Mouse (Mus musculus): Measurements from ENCODE around the gene Cdr1. TPM values are rescaled to one million over a fixed set of nuclear protein-coding genes. Genes with fewer than 3 reads are reported as not detected.

Gene Cdr1
- not detected in 2 replicates for total RNA-seq (2012; rRNA removed)
- polyA plus RNA-seq (2012; ENCODE audit: insufficient read depth in 1 of 2, insufficient read length in 2 of 2, low read depth in 1 of 2, low replicate concordance in 2 of 2, missing spikeins in 1 of 2): not detected

DNA sequence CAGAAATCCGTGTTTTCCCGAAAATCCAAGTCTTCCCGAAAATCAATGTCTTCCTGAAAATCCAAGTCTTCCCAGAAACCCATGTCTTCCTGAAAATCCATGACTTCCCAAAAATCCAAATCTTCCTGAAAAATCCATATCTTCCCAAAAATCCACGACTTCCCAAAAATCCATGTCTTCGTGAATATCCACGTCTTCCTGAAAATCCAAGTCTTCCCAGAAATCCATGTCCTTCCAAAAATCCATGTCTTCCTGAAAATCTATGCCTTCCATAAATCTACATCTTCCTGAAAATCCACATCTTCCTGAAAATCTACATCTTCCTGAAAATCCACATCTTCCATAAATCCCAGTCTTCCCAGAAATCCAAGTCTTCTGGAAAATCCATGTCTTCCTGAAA is at the start of gene Cdr1:
Cdr1 (minus strand) TSS at position 101 of the 400 bp plus-strand sequence.
- Histone ChIP-seq H3K4me3 (ENCODE audit: control insufficient read depth in 1 of 2, insufficient read depth in 1 of 2, low read depth in 2 of 2, low read length in 2 of 2) (no peak within 1 kb of the TSS), H3K4me1 (ENCODE audit: control insufficient read depth in 1 of 2, insufficient read depth in 2 of 2, low read length in 2 of 2) (no peaks in the 10 kb centered on the region), H3K9me3 (replicated peaks; ENCODE audit: insufficient read depth, low read length) (no peaks in the 10 kb centered on the region), H3K9ac (ENCODE audit: control insufficient read depth, low read depth, low read length, poor library complexity, severe bottlenecking) (no peak within 1 kb of the TSS), H3K36me3 (ENCODE audit: control insufficient read depth in 1 of 2, insufficient read depth in 2 of 2, low read length in 2 of 2) (no peaks in the 10 kb centered on the region), H3K27ac (ENCODE audit: control insufficient read depth, low read depth, low read length) (no peak within 1 kb of the TSS), H3K79me2 (ENCODE audit: control insufficient read depth, insufficient read depth, low read length, poor library complexity) (no peaks in the 10 kb centered on the region), H3K27me3 (ENCODE audit: control insufficient read depth in 1 of 2, insufficient read depth in 2 of 2, low read length in 2 of 2) (no peaks in the 10 kb centered on the region)
- TF ChIP-seq USF1 (IDR thresholded peaks at IDR 0.05; ENCODE audit: low read depth, low read length): no peak
- TF ChIP-seq GABPA (IDR thresholded peaks at IDR 0.05; ENCODE audit: low read depth, low read length): no peak
- DNase-seq (ENCODE audit: low read depth, low spot score): no peak

DNA sequence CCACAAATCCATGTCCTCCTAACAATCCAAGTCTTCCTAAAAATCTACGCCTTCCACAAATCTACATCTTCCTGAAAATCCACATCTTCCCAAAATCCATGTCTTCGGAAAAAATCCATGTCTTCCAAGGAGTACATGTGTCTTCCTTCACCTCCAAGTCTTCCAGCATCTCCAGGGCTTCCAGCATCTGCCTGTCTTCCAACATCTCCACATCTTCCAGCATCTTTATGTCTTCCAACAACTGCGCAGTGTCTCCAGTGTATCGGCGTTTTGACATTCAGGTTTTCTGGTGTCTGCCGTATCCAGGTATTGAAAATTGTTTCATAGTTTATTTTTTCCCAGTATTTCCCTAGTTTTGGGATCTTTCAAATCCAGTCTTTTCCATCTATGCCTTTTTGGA is 511 bp upstream of the Cdr1 start:
- no peaks in the 10 kb centered on the region for H3K27me3 ChIP-seq (ENCODE audit: control insufficient read depth in 1 of 2, insufficient read depth in 2 of 2, low read length in 2 of 2)
- H3K36me3 ChIP-seq (ENCODE audit: control insufficient read depth in 1 of 2, insufficient read depth in 2 of 2, low read length in 2 of 2): no peaks in the 10 kb centered on the region
- H3K9ac ChIP-seq (ENCODE audit: control insufficient read depth, low read depth, low read length, poor library complexity, severe bottlenecking): no peak overlapping the region
- no peaks in the 10 kb centered on the region for H3K79me2 ChIP-seq (ENCODE audit: control insufficient read depth, insufficient read depth, low read length, poor library complexity)
- TF ChIP-seq E2F4 (IDR thresholded peaks at IDR 0.05; ENCODE audit: borderline replicate concordance, low read depth, low read length) (no peak), POLR2AphosphoS5 (IDR thresholded peaks at IDR 0.05; ENCODE audit: borderline replicate concordance, low read depth, low read length) (no peak), MAX (IDR thresholded peaks at IDR 0.05; ENCODE audit: low read length) (no peak)
- H3K9me3 ChIP-seq (replicated peaks; ENCODE audit: insufficient read depth, low read length): no peaks in the 10 kb centered on the region
- peak; percentile 13 for DNase-seq (ENCODE audit: low read depth, low spot score)
- no peaks in the 10 kb centered on the region for H3K4me1 ChIP-seq (ENCODE audit: control insufficient read depth in 1 of 2, insufficient read depth in 2 of 2, low read length in 2 of 2)
- no peak overlapping the region for H3K4me3 ChIP-seq (ENCODE audit: control insufficient read depth in 1 of 2, insufficient read depth in 1 of 2, low read depth in 2 of 2, low read length in 2 of 2)
- no peak overlapping the region for H3K27ac ChIP-seq (ENCODE audit: control insufficient read depth, low read depth, low read length)

DNA sequence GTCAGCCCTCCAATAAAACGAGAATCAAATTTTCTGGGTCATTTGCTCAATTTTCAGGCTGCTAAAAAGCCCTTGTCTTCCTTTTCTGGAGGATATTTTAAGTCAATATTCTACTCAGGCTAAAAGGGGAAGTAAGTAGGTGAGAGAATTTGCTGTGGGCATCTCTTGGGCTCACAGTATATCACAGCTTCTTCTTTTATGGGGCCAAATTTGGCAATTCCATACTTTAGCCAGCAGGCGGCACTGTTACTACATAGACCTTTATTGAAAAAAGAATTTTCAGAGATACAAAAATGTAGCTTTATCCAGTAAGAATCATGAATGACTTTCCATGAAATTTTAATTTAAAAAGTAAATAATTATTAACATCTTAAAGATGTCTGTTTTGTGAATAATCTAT is 18.8 kb downstream of the Cdr1 start:
- Histone ChIP-seq H3K9me3 (replicated peaks; ENCODE audit: insufficient read depth, low read length) (no peaks in the 10 kb centered on the region), H3K27me3 (ENCODE audit: control insufficient read depth in 1 of 2, insufficient read depth in 2 of 2, low read length in 2 of 2) (no peaks in the 10 kb centered on the region), H3K4me1 (ENCODE audit: control insufficient read depth in 1 of 2, insufficient read depth in 2 of 2, low read length in 2 of 2) (no peaks in the 10 kb centered on the region), H3K79me2 (ENCODE audit: control insufficient read depth, insufficient read depth, low read length, poor library complexity) (no peaks in the 10 kb centered on the region), H3K36me3 (ENCODE audit: control insufficient read depth in 1 of 2, insufficient read depth in 2 of 2, low read length in 2 of 2) (no peaks in the 10 kb centered on the region), H3K27ac (ENCODE audit: control insufficient read depth, low read depth, low read length) (no peak overlapping the region), H3K9ac (ENCODE audit: control insufficient read depth, low read depth, low read length, poor library complexity, severe bottlenecking) (no peak overlapping the region), H3K4me3 (ENCODE audit: control insufficient read depth in 1 of 2, insufficient read depth in 1 of 2, low read depth in 2 of 2, low read length in 2 of 2) (no peak overlapping the region)
- peak; percentile 38 for DNase-seq (ENCODE audit: low read depth, low spot score)
- TF ChIP-seq ZC3H11A (IDR thresholded peaks at IDR 0.05; ENCODE audit: low read depth, low read length) (peak; percentile 46), RAD21 (IDR thresholded peaks at IDR 0.05; ENCODE audit: low read depth, low read length) (peak; percentile 59), SMC3 (IDR thresholded peaks at IDR 0.05; ENCODE audit: low read depth, low read length) (peak; percentile 55), ZNF384 (IDR thresholded peaks at IDR 0.05; ENCODE audit: low read depth, low read length) (no peak), CTCF (IDR thresholded peaks at IDR 0.05 in 2 of 3, conservative IDR thresholded peaks at IDR 0.05 in 1 of 3; ENCODE audit: control insufficient read depth in 1 of 3, insufficient read depth in 1 of 3, low read depth in 2 of 3, low read length in 3 of 3, poor library complexity in 1 of 3, severe bottlenecking in 1 of 3) (peak; percentile 22 to 53 (median 28); a peak in 4 of 6 replicates), POLR2AphosphoS5 (IDR thresholded peaks at IDR 0.05; ENCODE audit: borderline replicate concordance, low read depth, low read length) (no peak)
